Mouse (Mus musculus): ENCODE data around the gene Fam163b. TPM values are rescaled to one million over a fixed set of nuclear protein-coding genes. Genes with fewer than 3 reads are reported as not detected.

Fam163b gene
- 69.7 and 105 TPM in 2 replicates for polyA plus RNA-seq (2021; fragmentation: Nextera tagmentation)
- long read RNA-seq, experiment 1, transcript Fam163b-201 (3 exons, 2,959 nt), result major isoform, 13 of 26 reads
- long read RNA-seq, experiment 1, partial matches to known transcripts, result 0 of 26 reads
- long read RNA-seq, experiment 1, other reads (novel, unspliced or antisense), result 13 of 26 reads
- long read RNA-seq, experiment 2, partial matches to known transcripts, result 0 of 23 reads
- long read RNA-seq, experiment 2, other reads (novel, unspliced or antisense), result 20 of 23 reads

GRCm38 (mm10) chr2:27141950-27142693 lies at the start of gene Fam163b:
Gene Fam163b, minus strand, starts transcription at chr2:27142491.

DNA sequence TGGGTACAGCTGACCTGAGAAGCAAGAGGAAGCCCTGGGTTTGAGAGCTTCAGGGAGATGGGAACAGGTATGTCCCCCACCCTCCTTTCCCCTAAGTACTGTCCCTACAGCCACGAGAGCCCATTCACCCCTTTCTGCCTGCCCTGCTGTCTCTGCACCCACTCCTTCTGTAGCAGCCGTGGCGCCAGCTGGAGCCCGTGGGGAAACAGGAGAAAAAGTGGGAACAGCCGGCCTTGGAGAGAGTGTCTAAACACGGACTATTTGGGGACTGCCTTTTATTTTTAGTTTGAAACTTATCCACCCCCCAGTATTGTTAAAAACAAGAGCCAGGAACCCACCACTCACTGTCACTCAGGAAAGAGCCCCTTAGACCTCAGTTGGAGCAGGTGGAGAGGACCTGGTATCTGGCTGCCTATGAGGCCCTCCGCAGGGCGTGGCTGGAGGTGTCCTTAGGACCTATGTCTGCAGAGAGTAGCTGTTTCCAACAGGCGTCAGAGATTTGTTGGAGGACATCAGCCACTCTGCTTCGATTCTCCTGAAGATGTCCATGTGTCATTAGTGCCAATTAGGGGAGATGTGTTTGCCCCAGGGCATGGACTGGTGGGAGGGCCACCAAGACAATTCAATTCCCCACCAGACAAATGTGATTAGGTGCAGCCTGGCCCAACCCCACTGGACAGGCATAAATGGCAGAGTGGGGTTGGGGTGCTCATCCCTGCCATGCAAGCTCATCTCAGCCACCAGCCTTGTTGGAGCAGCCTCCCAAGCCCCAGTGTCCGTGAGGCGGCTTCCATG lies 22.7 kb upstream of the Fam163b start, which contains the start of gene Dbh:
TSS of gene Dbh (plus strand) at position 438 of the 795 bp plus-strand sequence.

GRCm38 (mm10) chr2:27079152-27079584 lies 63.1 kb downstream of the Fam163b start, which contains the start of gene Adamtsl2:
Gene Adamtsl2, plus strand, starts transcription at chr2:27079379.

GRCm38 (mm10) chr2:27071978-27072377 lies 70.3 kb downstream of the Fam163b start, which contains the start of gene Mymk:
Gene Mymk, minus strand, starts transcription at chr2:27072179.

Other genes starting within 250 kb of the Fam163b start
- gene Surf6, start 239.6 kb downstream of the Fam163b start, polyA plus RNA-seq (2021; fragmentation: Nextera tagmentation), result 6.3 and 7.2 TPM in 2 replicates
- gene Med22, start 231.8 kb downstream of the Fam163b start, polyA plus RNA-seq (2021; fragmentation: Nextera tagmentation), result 49.3 and 51.7 TPM in 2 replicates
- gene Rpl7a, start 231.7 kb downstream of the Fam163b start, polyA plus RNA-seq (2021; fragmentation: Nextera tagmentation), result 264 and 364 TPM in 2 replicates
- 31.4 and 37.8 TPM in 2 replicates for gene Surf2, start 226.1 kb downstream of the Fam163b start, polyA plus RNA-seq (2021; fragmentation: Nextera tagmentation)
- 146 and 154 TPM in 2 replicates for gene Surf1, start 226.0 kb downstream of the Fam163b start, polyA plus RNA-seq (2021; fragmentation: Nextera tagmentation)
- 57.1 and 82.6 TPM in 2 replicates for gene Surf4, start 208.6 kb downstream of the Fam163b start, polyA plus RNA-seq (2021; fragmentation: Nextera tagmentation)
- gene Stkld1, start 208.4 kb downstream of the Fam163b start, polyA plus RNA-seq (2021; fragmentation: Nextera tagmentation), result 0.08 and 0.23 TPM in 2 replicates
- 33.9 and 41.7 TPM in 2 replicates for gene Rexo4, start 178.1 kb downstream of the Fam163b start, polyA plus RNA-seq (2021; fragmentation: Nextera tagmentation)
- gene Adamts13, start 169.1 kb downstream of the Fam163b start, polyA plus RNA-seq (2021; fragmentation: Nextera tagmentation), result 7.2 and 7.7 TPM in 2 replicates
- 50.6 and 54.3 TPM in 2 replicates for gene Cacfd1, start 132.6 kb downstream of the Fam163b start, polyA plus RNA-seq (2021; fragmentation: Nextera tagmentation)
- gene Slc2a6, start 114.5 kb downstream of the Fam163b start, polyA plus RNA-seq (2021; fragmentation: Nextera tagmentation), result 24.5 and 26.3 TPM in 2 replicates
- 0.20 and 0.31 TPM in 2 replicates for gene Mymk, start 70.3 kb downstream of the Fam163b start, polyA plus RNA-seq (2021; fragmentation: Nextera tagmentation)
- gene Adamtsl2, start 63.1 kb downstream of the Fam163b start, polyA plus RNA-seq (2021; fragmentation: Nextera tagmentation), result 21.2 and 33.4 TPM in 2 replicates
- gene Dbh, start 22.7 kb upstream of the Fam163b start, polyA plus RNA-seq (2021; fragmentation: Nextera tagmentation), result 0.26 and 0.27 TPM in 2 replicates
- gene Sardh, start 105.8 kb upstream of the Fam163b start, polyA plus RNA-seq (2021; fragmentation: Nextera tagmentation), result 2.7 and 3.6 TPM in 2 replicates

All from left cerebral cortex, adult 6 months (tissue).